Mouse (Mus musculus) neural tube, embryonic 11.5 days (tissue): ENCODE measurements at regions not wholly inside any gene's neighbourhood (a gene's known extent, or its start where the extent isn't known, plus 50 kb on each side); places are given as distances from the start of the nearest gene placed in this dataset.

Source experiments
- ATAC-seq: fragments of 200-750 bp; cut with Nextera tagmentation; 2 replicates; pipeline ENCODE4 v1.8.0; 2017; ENCODE audit warnings: moderate number of reproducible peaks, mild to moderate bottlenecking, moderate TSS enrichment, moderate library complexity; ENCODE audit not compliant: insufficient read depth, low FRiP score, low TSS enrichment
- DNase-seq: peaks from one replicate; pipeline ENCODE4 v3.0.0-alpha.2; 2015; ENCODE audit warnings: low spot score
- H3K27ac ChIP-seq: fragments of 300-500 bp; sonication (generic); 2 replicates; pipeline ENCODE4 v1.5.1; 2014; ENCODE audit warnings: low read depth, mild to moderate bottlenecking, low read length
- H3K27me3 ChIP-seq: fragments of 300-500 bp; sonication (generic); 2 replicates; pipeline ENCODE4 v1.6.1; 2014; ENCODE audit warnings: mild to moderate bottlenecking, low read length, mixed read lengths; ENCODE audit not compliant: control insufficient read depth, insufficient read depth
- H3K36me3 ChIP-seq: fragments of 300-500 bp; sonication (generic); 2 replicates; pipeline ENCODE4 v1.6.1; 2014; ENCODE audit warnings: mild to moderate bottlenecking, low read length, moderate library complexity, mixed read lengths; ENCODE audit not compliant: control insufficient read depth, insufficient read depth
- H3K4me1 ChIP-seq: fragments of 300-500 bp; sonication (generic); 2 replicates; pipeline ENCODE4 v1.6.1; 2014; ENCODE audit warnings: low read length, mixed read lengths; ENCODE audit not compliant: control insufficient read depth, insufficient read depth
- H3K4me2 ChIP-seq: fragments of 300-500 bp; sonication (generic); 2 replicates; pipeline ENCODE4 v1.6.1; 2014; ENCODE audit warnings: low read depth, mild to moderate bottlenecking, moderate library complexity
- H3K4me3 ChIP-seq: fragments of 300-500 bp; sonication (generic); 2 replicates; pipeline ENCODE4 v1.5.1; 2014; ENCODE audit warnings: low read depth, low read length
- H3K9ac ChIP-seq: fragments of 300-500 bp; sonication (generic); 2 replicates; pipeline ENCODE4 v1.6.1; 2014; ENCODE audit warnings: mild to moderate bottlenecking, low read length
- H3K9me3 ChIP-seq: fragments of 300-500 bp; sonication (generic); 2 replicates; pipeline ENCODE4 v1.6.1; 2016; ENCODE audit warnings: low read length; ENCODE audit not compliant: control insufficient read depth
- WGBS: fragments of 180-500 bp; shearing (Covaris S2); extraction: QIAGEN DNeasy Blood & Tissue Kit; methylation state at CpG from one replicate; pipeline ENCODE4 v1.1.7; 2014; 5-methylcytosine and 5-hydroxymethylcytosine counted together

- Histone ChIP-seq H3K36me3 (no peaks in the 10 kb centered on the region), H3K9ac (no peak overlapping the region), H3K4me1 (no peaks in the 10 kb centered on the region), H3K27me3 (no peaks in the 10 kb centered on the region), H3K4me3 (no peak overlapping the region), H3K9me3 (no peaks in the 10 kb centered on the region), H3K4me2 (no peak overlapping the region), H3K27ac (no peak overlapping the region)
- ATAC-seq (no peak), DNase-seq (no peak)
- WGBS = 65% methylated on average over 4 of the region's 4 CpGs
Observed at GRCm38 (mm10) chr2:9669621-9670020, 211.4 kb upstream of the 4930412O13Rik start.

- Histone ChIP-seq H3K27ac (no peak overlapping the region), H3K36me3 (no peaks in the 10 kb centered on the region), H3K27me3 (no peaks in the 10 kb centered on the region), H3K9ac (no peak overlapping the region), H3K4me3 (no peak overlapping the region), H3K4me1 (no peaks in the 10 kb centered on the region), H3K9me3 (no peaks in the 10 kb centered on the region), H3K4me2 (no peak overlapping the region)
- no peak for DNase-seq
- no peak for ATAC-seq
- 84% methylated on average over 7 of the region's 7 CpGs for WGBS
Observed at GRCm38 (mm10) chr2:9681691-9682152, 199.3 kb upstream of the 4930412O13Rik start.

DNA sequence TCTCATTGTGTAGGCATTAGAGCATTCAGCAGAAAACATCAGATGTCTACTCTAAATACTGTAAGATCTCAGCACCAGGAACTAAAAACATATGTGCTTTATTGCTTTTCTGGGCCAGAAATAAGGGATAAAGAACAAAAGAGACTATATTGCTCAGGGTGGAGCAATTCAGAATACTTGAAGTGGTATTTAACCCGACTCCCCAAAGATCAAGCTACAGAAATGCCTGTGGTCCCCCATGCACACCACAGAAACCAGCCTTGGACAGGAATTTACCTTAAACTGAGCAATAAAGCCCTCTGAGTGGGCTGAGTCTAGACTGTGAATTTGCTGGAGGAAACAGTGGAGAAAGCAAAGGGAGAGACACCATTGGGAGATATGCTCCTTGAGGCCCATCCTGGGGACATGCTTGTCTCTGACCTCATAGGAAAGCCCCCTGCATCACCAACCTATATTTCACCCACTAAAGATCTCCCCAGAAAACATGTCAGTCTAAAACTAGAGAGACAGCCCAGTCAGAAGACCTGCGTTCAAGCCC, 197.3 kb upstream of the 4930412O13Rik start:
- Histone ChIP-seq H3K9me3 (no peaks in the 10 kb centered on the region), H3K4me3 (no peak overlapping the region), H3K9ac (no peak overlapping the region), H3K27me3 (no peaks in the 10 kb centered on the region), H3K4me2 (no peak overlapping the region), H3K27ac (no peak overlapping the region), H3K36me3 (no peaks in the 10 kb centered on the region), H3K4me1 (no peaks in the 10 kb centered on the region)
- 88% methylated on average over 2 of the region's 2 CpGs for WGBS
- DNase-seq (no peak), ATAC-seq (no peak)

DNA sequence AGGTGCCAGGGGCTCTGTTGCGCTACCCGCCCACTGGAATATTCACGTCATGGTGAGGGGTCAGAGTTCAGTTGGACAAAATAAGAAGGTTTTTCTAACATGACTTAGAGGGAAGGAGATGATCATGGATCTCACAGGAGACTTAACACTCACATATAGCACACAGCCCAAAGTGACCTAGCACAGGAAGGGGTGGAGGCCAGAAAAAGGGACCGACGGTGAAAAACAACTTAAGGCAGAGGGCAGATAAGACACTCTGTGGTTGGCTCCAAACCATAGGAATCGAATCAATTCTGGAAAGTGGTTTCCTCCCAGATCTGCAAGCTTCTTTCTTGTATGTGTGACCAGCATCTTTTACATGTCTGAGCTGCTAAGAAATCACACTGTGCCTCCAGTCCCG, 192.9 kb upstream of the 4930412O13Rik start:
- no peak overlapping the region for H3K27ac ChIP-seq
- H3K27me3 ChIP-seq = no peaks in the 10 kb centered on the region
- WGBS = 94% methylated on average over 7 of the region's 7 CpGs
- H3K9ac ChIP-seq = no peak overlapping the region
- ATAC-seq (no peak), DNase-seq (no peak)
- no peak overlapping the region for H3K4me3 ChIP-seq
- no peaks in the 10 kb centered on the region for H3K4me1 ChIP-seq
- no peak overlapping the region for H3K4me2 ChIP-seq
- no peaks in the 10 kb centered on the region for H3K36me3 ChIP-seq
- H3K9me3 ChIP-seq = no peaks in the 10 kb centered on the region

DNA sequence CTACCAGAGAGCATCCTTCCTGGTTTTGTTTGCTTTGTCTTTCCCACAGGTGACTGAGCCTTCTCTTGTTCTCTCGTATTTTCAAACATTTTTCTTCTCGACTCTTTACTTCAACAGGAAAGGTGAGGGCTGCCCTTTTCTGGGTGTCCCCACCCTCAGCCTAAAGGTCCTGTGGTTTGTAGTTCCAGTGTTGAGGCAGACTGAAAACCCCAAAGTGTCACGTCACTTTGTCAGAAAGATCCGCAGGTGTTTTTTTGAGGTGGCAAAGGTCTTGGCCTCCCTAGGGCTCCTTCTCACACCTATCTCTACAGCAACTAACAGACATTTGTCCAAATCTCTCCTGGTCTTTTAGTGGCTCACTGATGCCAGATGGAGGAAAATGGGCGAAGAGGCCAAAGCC, 191.5 kb upstream of the 4930412O13Rik start:
- H3K4me2 ChIP-seq = no peak overlapping the region
- 83% methylated on average over 5 of the region's 5 CpGs for WGBS

GRCm38 (mm10) chr2:9691506-9691905, 189.5 kb upstream of the 4930412O13Rik start:
- Histone ChIP-seq H3K27ac (no peak overlapping the region), H3K36me3 (no peaks in the 10 kb centered on the region), H3K4me2 (no peak overlapping the region), H3K9ac (no peak overlapping the region), H3K27me3 (no peaks in the 10 kb centered on the region), H3K4me1 (no peaks in the 10 kb centered on the region), H3K9me3 (no peaks in the 10 kb centered on the region), H3K4me3 (no peak overlapping the region)
- WGBS = 86% methylated on average over 5 of the region's 5 CpGs
- no peak for DNase-seq
- ATAC-seq = no peak

More for the DNA sequence above, 191.5 kb upstream of the 4930412O13Rik start:
- no peak for DNase-seq
- H3K27me3 ChIP-seq = no peaks in the 10 kb centered on the region
- no peaks in the 10 kb centered on the region for H3K9me3 ChIP-seq
- no peak for ATAC-seq
- no peak overlapping the region for H3K4me3 ChIP-seq
- H3K36me3 ChIP-seq = no peaks in the 10 kb centered on the region
- H3K27ac ChIP-seq = no peak overlapping the region
- no peak overlapping the region for H3K9ac ChIP-seq
- H3K4me1 ChIP-seq = no peaks in the 10 kb centered on the region

DNA sequence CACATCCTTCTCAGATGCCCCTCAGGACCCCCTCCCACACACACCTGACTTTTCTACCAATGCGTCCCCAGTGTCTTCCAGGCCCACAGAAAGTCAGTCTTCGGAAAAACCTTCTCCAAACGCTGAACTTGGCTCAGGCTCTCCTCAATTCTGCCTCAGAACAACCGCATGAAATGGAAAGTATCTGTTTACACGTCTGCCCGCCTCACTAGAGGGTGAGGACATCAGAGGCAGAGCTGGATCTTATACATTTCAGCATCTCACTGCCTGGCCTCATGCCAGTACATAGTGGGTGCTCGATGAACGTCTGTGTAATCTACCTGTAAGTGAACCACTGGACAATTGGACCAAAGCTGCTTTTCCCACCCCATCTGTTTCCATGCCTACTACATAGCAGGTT, 189.1 kb upstream of the 4930412O13Rik start:
- no peaks in the 10 kb centered on the region for H3K9me3 ChIP-seq
- ATAC-seq (no peak), DNase-seq (no peak)
- H3K4me3 ChIP-seq = no peak overlapping the region
- no peak overlapping the region for H3K9ac ChIP-seq
- no peak overlapping the region for H3K27ac ChIP-seq
- H3K4me1 ChIP-seq = no peaks in the 10 kb centered on the region
- H3K4me2 ChIP-seq = no peak overlapping the region
- H3K27me3 ChIP-seq = no peaks in the 10 kb centered on the region
- 89% methylated on average over 8 of the region's 8 CpGs for WGBS
- H3K36me3 ChIP-seq = no peaks in the 10 kb centered on the region

GRCm38 (mm10) chr2:9693351-9693750, 187.7 kb upstream of the 4930412O13Rik start:
- no peak overlapping the region for H3K4me3 ChIP-seq
- H3K4me2 ChIP-seq = no peak overlapping the region
- WGBS = 86% methylated on average over 9 of the region's 9 CpGs
- no peaks in the 10 kb centered on the region for H3K4me1 ChIP-seq
- no peak for DNase-seq
- H3K27ac ChIP-seq = no peak overlapping the region
- H3K9ac ChIP-seq = no peak overlapping the region
- H3K36me3 ChIP-seq = no peaks in the 10 kb centered on the region
- H3K27me3 ChIP-seq = no peaks in the 10 kb centered on the region
- H3K9me3 ChIP-seq = no peaks in the 10 kb centered on the region
- ATAC-seq = no peak

DNA sequence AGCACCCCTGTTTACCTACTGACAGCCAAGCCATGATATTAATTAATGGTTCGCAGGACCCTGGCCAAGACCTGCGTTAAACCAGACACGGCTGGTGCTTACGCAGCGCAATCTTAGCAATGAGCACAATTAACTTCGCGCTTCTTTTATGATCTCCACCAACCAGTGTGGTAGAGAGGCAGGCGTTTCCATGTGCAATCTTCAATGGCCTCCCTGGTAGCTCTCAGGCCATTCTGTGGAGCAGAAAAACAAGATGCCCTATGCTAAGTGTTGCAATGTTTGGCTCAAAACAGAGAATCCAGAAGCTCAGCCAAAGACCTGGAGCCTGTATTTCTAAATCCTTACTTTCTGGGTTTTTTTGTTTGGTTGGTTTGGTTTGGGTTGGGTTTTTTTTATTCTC, 186.9 kb upstream of the 4930412O13Rik start:
- no peak overlapping the region for H3K4me3 ChIP-seq
- no peaks in the 10 kb centered on the region for H3K9me3 ChIP-seq
- WGBS = 79% methylated on average over 8 of the region's 8 CpGs
- H3K4me2 ChIP-seq = no peak overlapping the region
- ATAC-seq (no peak), DNase-seq (no peak)
- no peaks in the 10 kb centered on the region for H3K27me3 ChIP-seq
- H3K36me3 ChIP-seq = no peaks in the 10 kb centered on the region
- no peaks in the 10 kb centered on the region for H3K4me1 ChIP-seq
- H3K27ac ChIP-seq = no peak overlapping the region
- no peak overlapping the region for H3K9ac ChIP-seq
